Mouse (Mus musculus) left cerebral cortex, adult 11 months (tissue): ENCODE measurements around the gene Pus7.
"Not testable (repeated sequence)": the region's sequence is repeated elsewhere in the genome, so short reads cannot be mapped to it uniquely, and the experiment has no call there.

ENCODE experiments used
- DNase-seq: peaks from one replicate; pipeline ENCODE4 v3.0.0; 2022; ENCODE audit warnings: low spot score

Pus7 gene

GRCm38 (mm10) chr5:23755591-23755990, 27.9 kb downstream of the Pus7 start:
- no peak for DNase-seq

GRCm38 (mm10) chr5:23749882-23750281, 33.6 kb downstream of the Pus7 start:
- DNase-seq, result no peak

DNA sequence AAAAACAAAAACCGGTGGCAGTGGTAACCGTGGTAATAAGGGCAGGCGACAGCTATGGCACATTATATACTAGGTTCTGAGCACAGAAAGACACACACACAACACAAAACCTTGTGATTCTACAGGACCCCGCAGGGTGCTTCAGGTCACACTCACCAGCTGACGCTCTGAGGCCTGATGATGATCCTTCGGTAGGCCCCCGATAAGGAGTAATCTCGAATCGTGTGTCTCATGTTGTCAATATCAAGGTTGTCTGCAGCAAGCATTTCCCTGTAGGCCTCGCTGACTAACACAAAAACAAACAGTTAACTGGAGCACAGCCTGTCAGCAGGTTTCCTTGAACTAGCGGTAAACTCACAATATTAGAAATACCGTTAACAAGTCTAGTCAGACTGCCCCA, 40.2 kb downstream of the Pus7 start:
- no peak for DNase-seq

- no peak for DNase-seq
These were observed 46.4 kb downstream of the Pus7 start for GRCm38 (mm10) chr5:23737111-23737510.

- DNase-seq, result no peak
These were observed 47.1 kb downstream of the Pus7 start for GRCm38 (mm10) chr5:23736366-23736765.

- DNase-seq, result no peak
These were observed 61.6 kb downstream of the Pus7 start for GRCm38 (mm10) chr5:23721956-23722355.

DNA sequence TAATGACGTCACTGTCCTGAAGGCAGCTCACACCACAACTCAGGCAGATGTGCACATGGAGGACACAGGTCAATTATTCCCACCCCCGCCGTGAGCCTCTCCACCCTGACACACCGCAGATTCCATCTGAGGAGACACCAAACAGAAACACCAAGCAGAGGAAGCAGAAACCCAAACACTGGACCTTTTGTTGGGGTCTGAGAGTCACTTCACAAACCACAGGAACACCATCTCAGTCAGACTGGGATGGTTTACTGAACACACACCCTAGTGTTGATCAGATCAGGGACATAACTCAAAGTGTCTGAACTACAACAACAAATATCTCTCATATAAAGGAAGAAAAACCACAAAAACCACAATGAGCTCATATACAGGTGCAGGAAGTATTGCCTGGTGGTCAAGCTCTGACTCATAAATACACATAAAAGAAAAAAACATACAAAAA, 64.6 kb downstream of the Pus7 start:
- no peak for DNase-seq

GRCm38 (mm10) chr5:23718182-23718534, 65.4 kb downstream of the Pus7 start:
- no peak for DNase-seq

DNA sequence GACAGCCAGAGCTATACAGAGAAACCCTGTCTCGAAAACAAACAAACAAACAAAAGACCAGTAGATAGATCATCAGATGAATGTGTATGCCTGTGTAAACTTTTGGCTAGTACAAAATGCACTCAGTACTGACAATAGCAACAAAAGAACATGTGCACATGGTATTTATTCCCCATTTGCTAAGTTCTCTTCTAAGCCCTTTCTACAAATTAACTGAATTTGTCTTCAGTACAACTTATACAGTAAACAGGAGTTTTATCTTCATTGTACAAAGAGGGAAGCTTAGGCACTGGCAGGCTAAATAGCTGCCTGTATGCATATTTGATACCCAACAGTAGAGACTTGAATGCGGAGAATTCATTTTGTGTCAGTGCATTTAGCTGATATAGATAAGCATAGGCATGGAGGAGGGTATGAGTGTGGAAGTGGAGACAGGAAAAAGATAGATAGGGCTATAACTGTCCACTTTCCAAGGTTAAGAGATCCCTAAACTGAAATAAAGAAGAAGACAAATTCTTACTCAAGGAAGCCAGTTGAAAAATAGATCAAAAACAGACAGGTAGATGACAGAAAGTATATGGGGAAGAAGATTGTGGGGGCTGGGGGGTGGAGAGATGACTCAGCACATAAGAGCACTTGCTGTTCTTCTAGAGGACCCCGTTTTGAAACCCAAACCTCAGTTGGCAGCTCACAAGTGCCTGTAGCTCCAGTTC, 65.9 kb downstream of the Pus7 start:
- no peak for DNase-seq

DNA sequence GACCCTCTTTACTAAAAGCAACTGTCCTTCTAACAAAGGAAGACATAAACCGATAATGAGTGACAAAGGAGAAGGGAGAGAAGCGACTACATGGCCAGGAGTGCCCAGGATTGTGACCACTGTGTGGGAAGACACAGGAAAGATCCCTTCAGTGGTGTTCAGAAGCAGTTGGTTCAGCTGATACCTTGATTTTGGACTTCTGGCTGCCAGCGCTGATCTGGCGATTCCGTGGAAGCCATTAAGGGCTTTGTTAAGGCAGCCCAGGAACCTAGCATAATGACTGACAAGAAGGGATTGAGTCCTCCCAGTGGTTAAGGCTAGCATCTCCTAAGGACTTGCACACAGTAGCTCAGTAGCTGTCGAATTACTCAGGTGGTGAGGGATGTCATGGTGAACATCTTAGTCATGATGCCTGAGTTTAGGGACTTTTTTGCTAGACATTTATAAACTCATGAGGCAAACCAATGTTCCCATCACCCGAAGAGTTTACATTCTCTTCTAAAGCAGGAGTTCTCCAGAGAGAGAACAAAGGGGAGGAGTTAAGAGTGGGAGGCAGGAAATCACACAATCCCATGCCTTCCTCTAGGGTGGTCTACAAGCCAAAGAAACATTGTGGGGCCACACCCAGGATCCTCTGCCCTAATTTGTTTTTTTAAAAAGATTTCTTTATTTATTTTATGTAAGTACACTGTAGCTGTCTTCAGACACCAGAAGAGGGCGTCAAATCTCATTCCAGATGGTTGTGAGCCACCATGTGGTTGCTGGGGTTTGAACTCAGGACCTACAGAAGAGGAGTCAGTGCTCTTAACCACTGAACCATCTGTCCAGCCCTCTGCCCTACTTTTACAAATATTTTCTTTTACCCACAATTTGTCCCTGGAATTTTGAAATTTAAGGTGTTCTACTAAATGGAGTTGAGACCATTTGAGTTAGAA, 69.8 kb downstream of the Pus7 start:
- DNase-seq, result no peak

- peak; percentile 27 for DNase-seq
These were observed 71.1 kb downstream of the Pus7 start for GRCm38 (mm10) chr5:23712130-23713001.

- DNase-seq, result peak; percentile 14
These were observed 71.8 kb downstream of the Pus7 start for GRCm38 (mm10) chr5:23711671-23712129.

GRCm38 (mm10) chr5:23711244-23711643, 72.3 kb downstream of the Pus7 start:
- no peak for DNase-seq

DNA sequence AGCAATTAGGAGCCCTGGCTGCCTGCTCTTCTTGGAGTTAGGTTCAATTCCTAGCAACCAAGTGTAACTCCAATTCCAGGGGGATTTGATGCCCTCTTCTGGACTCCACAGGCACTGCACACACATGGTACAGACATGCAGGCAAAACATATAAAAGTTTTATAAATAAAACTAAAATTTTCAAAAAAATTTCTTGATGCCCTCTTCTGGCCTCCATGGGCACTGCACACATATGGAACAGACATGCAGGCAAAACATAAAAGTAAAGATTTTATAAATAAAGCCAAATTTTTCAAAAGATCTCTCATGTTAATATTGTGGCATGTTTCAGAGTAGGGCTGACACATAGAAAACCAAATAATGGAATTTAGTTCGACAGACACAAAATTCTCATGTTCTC, 73.8 kb downstream of the Pus7 start:
- no peak for DNase-seq

GRCm38 (mm10) chr5:23706601-23707597, 76.6 kb downstream of the Pus7 start:
- DNase-seq, result not testable (repeated sequence)

DNA sequence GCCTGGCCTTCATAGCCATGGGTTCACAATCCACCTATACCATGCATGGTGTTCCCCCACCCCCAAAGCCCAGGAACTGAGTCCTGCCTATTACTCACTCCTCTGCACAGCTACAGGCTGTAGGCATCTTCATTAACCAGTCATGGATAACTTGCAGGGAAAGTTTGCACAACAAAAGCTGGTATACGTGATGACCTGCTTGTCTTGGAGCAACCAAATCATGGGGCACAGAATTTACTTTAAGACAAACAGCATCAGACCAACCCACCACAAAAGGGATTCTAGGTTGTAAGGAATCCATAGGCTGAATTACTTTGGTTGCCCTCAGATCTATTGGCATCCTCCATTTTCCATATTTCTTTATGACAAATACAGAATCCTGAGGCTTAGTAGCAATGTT, 86.1 kb downstream of the Pus7 start:
- no peak for DNase-seq
